Mouse (Mus musculus) liver, postnatal 0 days (tissue): ENCODE measurements at regions not wholly inside any gene's neighbourhood (a gene's known extent, or its start where the extent isn't known, plus 50 kb on each side); places are given as distances from the start of the nearest gene placed in this dataset.

Experiments
- ATAC-seq: fragments of 200-750 bp; cut with Nextera tagmentation; 2 replicates; pipeline ENCODE4 v1.8.0; 2017; ENCODE audit warnings: mild to moderate bottlenecking, moderate library complexity
- DNase-seq: peaks from one replicate; pipeline ENCODE4 v3.0.0-alpha.2; 2016
- H3K27ac ChIP-seq: fragments of 300-500 bp; sonication (generic); 2 replicates; pipeline ENCODE4 v1.5.1; 2014; ENCODE audit warnings: antibody characterized with exemption, moderate library complexity, mild to moderate bottlenecking, low read depth
- H3K27me3 ChIP-seq: fragments of 300-500 bp; sonication (generic); 2 replicates; pipeline ENCODE4 v1.6.1; 2014; ENCODE audit warnings: low read length, control low read depth, mixed read lengths; ENCODE audit not compliant: insufficient read depth
- H3K36me3 ChIP-seq: fragments of 300-500 bp; sonication (generic); replicated peaks from 2 replicates; pipeline ENCODE4 v1.6.1; 2014; ENCODE audit warnings: mild to moderate bottlenecking, control low read depth, low read length, moderate library complexity, mixed read lengths; ENCODE audit not compliant: insufficient read depth
- H3K4me1 ChIP-seq: fragments of 300-500 bp; sonication (generic); 2 replicates; pipeline ENCODE4 v1.6.1; 2014; ENCODE audit warnings: antibody characterized with exemption, mild to moderate bottlenecking, control low read depth; ENCODE audit not compliant: insufficient read depth
- H3K4me2 ChIP-seq: fragments of 300-500 bp; sonication (generic); 2 replicates; pipeline ENCODE4 v1.6.1; 2014; ENCODE audit warnings: low read depth, mild to moderate bottlenecking, low read length, moderate library complexity, mixed read lengths
- H3K4me3 ChIP-seq: fragments of 300-500 bp; sonication (generic); 2 replicates; pipeline ENCODE4 v1.5.1; 2014; ENCODE audit warnings: low read depth, low read length
- H3K9ac ChIP-seq: fragments of 300-500 bp; sonication (generic); replicated peaks from 2 replicates; pipeline ENCODE4 v1.6.1; 2014; ENCODE audit warnings: mild to moderate bottlenecking, moderate library complexity
- H3K9me3 ChIP-seq: fragments of 300-500 bp; sonication (generic); 2 replicates; pipeline ENCODE4 v1.6.1; 2016; ENCODE audit warnings: mild to moderate bottlenecking, control low read depth, low read length, mixed read lengths
- CTCF ChIP-seq: sonication (generic); IDR thresholded peaks from 2 replicates; pipeline ENCODE4 v1.5.1; 2016; ENCODE audit warnings: antibody characterized with exemption, low read depth
- EP300 ChIP-seq: IDR thresholded peaks from 2 replicates; pipeline ENCODE4 v1.6.1; 2016; ENCODE audit warnings: antibody characterized with exemption, low read depth, mild to moderate bottlenecking
- WGBS: fragments of 180-500 bp; shearing (Covaris S2); extraction: QIAGEN DNeasy Blood & Tissue Kit; methylation state at CpG from one replicate; pipeline ENCODE4 v1.1.7; 2014; ENCODE audit not compliant: insufficient replicate concordance; 5-methylcytosine and 5-hydroxymethylcytosine counted together

DNA sequence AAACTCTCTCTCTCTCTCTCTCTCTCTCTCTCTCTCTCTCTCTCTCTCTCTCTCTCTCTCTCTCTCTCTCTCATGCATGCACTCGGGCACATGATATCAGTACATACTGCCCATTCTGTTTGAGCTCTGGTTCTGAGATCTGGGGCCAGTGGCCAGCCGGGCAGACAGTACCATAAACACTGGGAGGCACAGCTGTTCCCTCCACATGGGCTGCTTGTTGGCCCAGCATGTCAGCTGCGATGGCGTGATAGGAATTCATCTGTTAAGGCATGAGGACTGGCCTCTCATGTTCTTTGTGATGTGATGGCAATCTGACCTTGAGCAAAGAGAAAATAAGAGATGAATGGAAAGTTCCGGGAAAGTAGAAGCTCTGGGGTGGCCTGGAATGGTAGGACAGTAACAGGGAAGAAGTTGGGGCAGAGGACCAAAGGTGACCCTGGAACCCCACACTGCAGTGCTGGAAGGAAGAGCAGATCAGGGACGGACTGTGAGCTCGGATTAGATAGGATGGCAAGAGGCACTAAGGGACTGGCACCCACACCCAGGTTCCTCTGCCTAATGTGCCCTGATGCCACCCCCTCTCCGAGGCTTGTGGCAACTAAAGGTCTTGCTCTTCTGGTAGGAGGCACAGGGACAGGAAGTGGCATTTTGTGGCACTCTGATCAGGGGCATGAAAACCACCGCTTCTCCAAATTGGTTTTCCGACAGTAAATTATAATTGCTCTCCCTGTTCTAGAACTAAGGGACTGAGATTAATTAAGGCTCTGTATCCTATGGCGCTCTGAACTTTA is 186.4 kb upstream of the Zmiz1 start:
- 0 out of 2 replicates have a peak, but pooled peaks cover 3% of the 10 kb centered on the region for H3K27me3 ChIP-seq
- H3K36me3 ChIP-seq = no peaks in the 10 kb centered on the region
- H3K9me3 ChIP-seq = no peaks in the 10 kb centered on the region
- TF ChIP-seq EP300 = no peak
- TF ChIP-seq CTCF = no peak
- H3K27ac ChIP-seq = no peak overlapping the region
- ATAC-seq (no peak), DNase-seq (no peak)
- no peak overlapping the region for H3K9ac ChIP-seq
- H3K4me3 ChIP-seq = no peak overlapping the region
- H3K4me2 ChIP-seq = no peak overlapping the region
- 62% methylated on average over 11 of the region's 11 CpGs for WGBS
- no peaks in the 10 kb centered on the region for H3K4me1 ChIP-seq

DNA sequence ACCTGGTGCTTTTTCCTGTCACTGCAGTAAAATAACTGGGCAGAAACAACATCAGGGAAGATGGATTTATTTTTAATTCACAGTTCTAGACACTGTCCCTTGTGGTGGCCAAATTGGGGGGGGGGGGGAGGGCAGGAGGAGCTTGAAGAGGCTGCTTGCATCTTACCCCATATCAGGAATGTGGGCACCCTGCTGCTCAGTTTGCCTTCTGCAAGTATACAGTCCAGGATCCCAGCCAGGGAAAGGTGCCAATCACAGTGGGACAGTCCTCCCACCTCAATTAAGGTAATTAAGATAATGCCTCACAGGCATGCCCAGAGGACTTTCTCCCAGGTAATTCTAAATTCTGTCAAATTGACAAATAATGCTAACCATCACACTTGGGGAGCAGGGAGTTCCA is 179.2 kb upstream of the Zmiz1 start:
- Histone ChIP-seq H3K9me3 (no peaks in the 10 kb centered on the region), H3K4me3 (no peak overlapping the region), H3K27ac (no peak overlapping the region), H3K9ac (no peak overlapping the region), H3K36me3 (no peaks in the 10 kb centered on the region), H3K4me1 (no peaks in the 10 kb centered on the region), H3K27me3 (no peaks in the 10 kb centered on the region), H3K4me2 (no peak overlapping the region)
- TF ChIP-seq EP300 (no peak), CTCF (no peak)
- ATAC-seq = no peak
- DNase-seq = no peak

DNA sequence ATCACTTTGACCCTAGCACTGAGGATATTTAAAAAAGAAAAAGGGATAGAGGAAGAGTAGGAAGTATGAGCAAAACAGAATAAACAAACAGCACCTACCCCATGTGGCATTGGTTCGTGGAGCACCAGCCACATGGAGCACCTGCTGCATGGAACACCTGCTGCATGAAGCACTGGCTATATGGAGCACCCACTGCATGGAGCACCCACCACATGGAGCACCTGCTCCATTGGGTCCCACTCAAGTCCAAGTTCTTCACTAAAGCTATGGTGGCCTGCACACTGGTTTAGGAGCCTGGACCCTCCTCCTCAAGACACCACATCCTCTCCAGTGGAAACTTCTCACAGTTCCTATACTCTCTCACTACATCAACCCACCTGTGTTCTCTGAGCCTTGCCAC is 166.4 kb upstream of the Zmiz1 start:
- no peaks in the 10 kb centered on the region for H3K36me3 ChIP-seq
- H3K4me2 ChIP-seq = no peak overlapping the region
- no peaks in the 10 kb centered on the region; the same call in 1 of the 2 replicates for H3K4me1 ChIP-seq
- no peak overlapping the region for H3K9ac ChIP-seq
- DNase-seq (no peak), ATAC-seq (no peak)
- H3K27ac ChIP-seq = no peak overlapping the region
- no peak for TF ChIP-seq CTCF
- no peak for TF ChIP-seq EP300
- no peaks in the 10 kb centered on the region for H3K27me3 ChIP-seq
- no peak overlapping the region for H3K4me3 ChIP-seq
- 63% methylated on average over 1 of the region's 1 CpGs for WGBS
- no peaks in the 10 kb centered on the region for H3K9me3 ChIP-seq

DNA sequence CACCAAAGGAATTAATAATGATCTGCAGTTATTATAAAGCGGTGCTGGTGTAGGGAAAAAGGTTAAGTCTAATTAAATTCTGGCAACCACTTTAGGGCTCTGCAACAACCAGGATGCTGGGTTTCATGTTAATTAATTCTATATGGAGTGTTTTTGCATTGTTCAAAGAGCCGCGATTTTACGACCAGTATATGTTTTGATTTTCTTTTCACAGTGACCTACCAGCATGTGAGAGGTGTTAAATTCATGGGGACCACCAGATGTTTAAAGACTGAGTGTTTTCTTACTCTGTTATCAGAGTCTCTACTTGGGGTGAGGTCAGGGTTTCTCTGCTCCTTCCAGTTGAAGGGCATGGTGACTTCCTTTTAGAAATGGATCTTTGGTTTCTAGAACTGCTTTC is 164.8 kb upstream of the Zmiz1 start:
- WGBS = 82% methylated on average over 4 of the region's 4 CpGs
- Histone ChIP-seq H3K4me2 (no peak overlapping the region), H3K4me3 (no peak overlapping the region), H3K4me1 (no peaks in the 10 kb centered on the region; the same call in 1 of the 2 replicates), H3K9me3 (no peaks in the 10 kb centered on the region), H3K36me3 (no peaks in the 10 kb centered on the region), H3K27ac (no peak overlapping the region), H3K27me3 (no peaks in the 10 kb centered on the region), H3K9ac (no peak overlapping the region)
- ATAC-seq (no peak), DNase-seq (no peak)
- TF ChIP-seq EP300 (no peak), CTCF (no peak)

DNA sequence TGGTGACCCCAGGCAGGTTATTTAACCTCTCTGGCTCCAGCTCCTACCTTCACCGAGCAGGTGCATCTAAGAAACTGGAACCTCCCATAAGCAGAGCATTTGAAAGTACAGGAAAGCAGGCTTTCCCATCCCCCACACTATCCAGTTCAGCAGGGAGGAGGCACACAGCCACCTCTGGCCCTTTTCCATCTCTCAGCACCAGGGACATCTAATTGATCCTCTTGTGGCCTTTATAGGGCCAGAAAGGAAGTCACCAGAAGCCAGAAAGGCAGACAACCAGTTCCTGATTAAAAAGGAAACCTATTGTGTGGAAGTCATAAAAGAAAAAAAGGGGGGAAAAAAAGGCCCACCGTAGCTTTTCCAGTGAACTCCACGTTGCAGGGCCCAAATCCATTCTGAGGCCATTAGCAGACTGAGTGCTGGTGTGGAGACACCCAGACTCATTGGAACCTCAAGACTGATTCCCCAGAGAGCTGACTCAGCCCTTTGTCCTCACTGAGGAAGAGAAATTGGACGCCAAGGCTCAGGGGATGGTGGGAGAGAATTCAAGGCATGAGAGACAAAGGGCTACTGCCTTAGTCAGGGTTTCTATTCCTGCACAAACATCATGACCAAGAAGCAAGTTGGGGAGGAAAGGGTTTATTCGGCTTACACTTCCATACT is 163.2 kb upstream of the Zmiz1 start:
- 41% methylated on average over 4 of the region's 5 CpGs for WGBS
- H3K36me3 ChIP-seq = no peaks in the 10 kb centered on the region
- TF ChIP-seq CTCF = no peak
- no peak for TF ChIP-seq EP300

DNA sequence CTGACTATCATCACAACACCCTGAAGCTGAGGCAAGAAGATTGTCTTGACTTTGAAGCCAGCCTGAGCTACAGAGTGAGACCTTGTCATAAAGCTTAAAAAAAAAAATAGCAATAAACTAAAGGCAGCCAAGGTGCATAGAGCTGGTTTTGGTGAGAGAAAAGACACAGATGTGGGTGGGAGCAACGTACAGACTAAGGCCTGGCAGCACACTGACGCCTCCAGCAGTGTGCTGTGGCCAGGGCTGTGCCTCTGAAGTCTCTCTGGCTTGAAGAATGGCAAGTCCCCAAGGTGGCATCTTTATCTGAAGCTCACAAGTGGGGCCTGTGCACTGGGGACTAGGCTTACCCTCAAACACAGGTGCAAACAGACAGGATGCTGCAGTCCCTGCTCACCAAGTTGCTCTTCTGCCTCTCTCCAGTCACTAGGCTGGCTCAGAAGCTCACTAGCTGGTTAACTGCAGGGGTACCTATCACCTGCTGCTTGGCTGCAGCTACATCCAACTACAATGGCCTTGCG is 159.3 kb upstream of the Zmiz1 start:
- H3K4me1 ChIP-seq = peaks cover 2% of the 10 kb centered on the region; the same call in 1 of the 2 replicates
- no peak for DNase-seq
- no peak overlapping the region for H3K4me2 ChIP-seq
- no peak for ATAC-seq
- no peaks in the 10 kb centered on the region for H3K27me3 ChIP-seq
- TF ChIP-seq EP300 (no peak), CTCF (no peak)
- no peak overlapping the region for H3K9ac ChIP-seq
- no peaks in the 10 kb centered on the region for H3K9me3 ChIP-seq
- no peak overlapping the region for H3K4me3 ChIP-seq
- WGBS = 77% methylated on average over 3 of the region's 3 CpGs
- H3K27ac ChIP-seq = no peak overlapping the region
- no peaks in the 10 kb centered on the region for H3K36me3 ChIP-seq

More for the DNA sequence above, 163.2 kb upstream of the Zmiz1 start:
- DNase-seq (no peak), ATAC-seq (no peak)
- H3K4me1 ChIP-seq = no peaks in the 10 kb centered on the region; the same call in 1 of the 2 replicates
- H3K27me3 ChIP-seq = no peaks in the 10 kb centered on the region
- H3K9ac ChIP-seq = no peak overlapping the region
- no peak overlapping the region for H3K4me2 ChIP-seq
- no peak overlapping the region for H3K27ac ChIP-seq
- H3K9me3 ChIP-seq = no peaks in the 10 kb centered on the region
- no peak overlapping the region for H3K4me3 ChIP-seq
